Mouse (Mus musculus): ENCODE data around the gene Ppp1r12b. TPM values are rescaled to one million over a fixed set of nuclear protein-coding genes. Genes with fewer than 3 reads are reported as not detected.

Ppp1r12b gene
- polyA plus RNA-seq, 2 experiments, result 9.2 to 11.4 TPM

DNA sequence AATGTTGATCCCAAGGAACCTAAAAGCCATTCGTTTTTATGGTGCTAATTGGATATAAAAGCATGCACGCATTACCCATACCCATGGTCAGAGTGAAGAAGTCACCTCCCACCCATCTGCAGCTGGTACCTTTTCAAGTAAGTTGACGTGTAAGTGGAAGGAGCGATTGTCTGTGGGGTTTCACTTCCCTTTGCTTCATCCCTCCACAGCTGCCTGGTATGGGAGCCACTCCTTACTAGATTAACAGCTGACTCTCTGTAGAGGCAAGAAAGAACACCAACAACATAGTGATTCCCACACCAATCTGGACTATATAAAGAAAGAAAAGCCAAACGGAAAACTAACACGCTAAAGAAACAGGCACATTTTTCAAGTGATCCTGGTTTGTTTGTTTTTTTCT, 83.1 kb downstream of the Ppp1r12b start:
- no peaks in the 10 kb centered on the region for H3K9me3 ChIP-seq (ENCODE audit: control insufficient read depth, low read length)
- no peak for DNase-seq (ENCODE audit: low spot score)
- H3K4me1 ChIP-seq (ENCODE audit: control insufficient read depth, insufficient read depth, low read length), result no peaks in the 10 kb centered on the region
- H3K36me3 ChIP-seq (ENCODE audit: control insufficient read depth, insufficient read depth, low read length), result peaks cover 17% of the 10 kb centered on the region
- no peak for TF ChIP-seq POLR2A (IDR thresholded peaks at IDR 0.05; ENCODE audit: borderline replicate concordance, extremely low read depth, insufficient read depth, insufficient read length)
- 67% methylated on average over 6 of the region's 6 CpGs for WGBS
- H3K27ac ChIP-seq (replicated peaks; ENCODE audit: low read depth, low read length), result no peak overlapping the region
- no peak overlapping the region for H3K9ac ChIP-seq (ENCODE audit: low read depth, low read length, severe bottlenecking)
- no peak overlapping the region for H3K4me2 ChIP-seq (replicated peaks; ENCODE audit: low read depth, low read length, severe bottlenecking)
- no peak for ATAC-seq (ENCODE audit: low FRiP score, low read depth)
- no peak overlapping the region for H3K4me3 ChIP-seq (replicated peaks; ENCODE audit: low read length)
- no peaks in the 10 kb centered on the region for H3K27me3 ChIP-seq (ENCODE audit: control insufficient read depth, insufficient read depth, low read length)

DNA sequence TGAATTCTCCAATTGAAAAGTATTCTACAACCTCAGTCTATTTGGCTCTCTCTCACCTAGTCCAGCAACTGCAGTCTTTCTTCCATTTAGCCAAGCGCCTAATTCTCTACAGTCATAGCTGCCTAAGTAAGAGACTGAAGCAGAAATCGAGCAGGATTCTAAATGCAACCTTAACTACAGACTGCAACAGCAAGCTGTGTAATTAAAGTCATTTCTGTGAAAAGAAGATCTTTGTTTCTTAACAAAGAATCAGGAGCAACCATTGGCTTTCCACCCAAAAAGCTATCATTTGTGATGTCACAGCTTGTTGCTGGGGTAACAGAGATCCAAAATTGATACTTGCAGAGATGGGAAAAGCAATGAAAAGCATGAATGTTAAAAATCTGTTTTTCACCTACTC, 89.3 kb downstream of the Ppp1r12b start:
- ATAC-seq (ENCODE audit: low FRiP score, low read depth), result no peak
- Histone ChIP-seq H3K9me3 (ENCODE audit: control insufficient read depth, low read length) (no peaks in the 10 kb centered on the region), H3K9ac (ENCODE audit: low read depth, low read length, severe bottlenecking) (no peak overlapping the region), H3K27ac (replicated peaks; ENCODE audit: low read depth, low read length) (no peak overlapping the region), H3K36me3 (ENCODE audit: control insufficient read depth, insufficient read depth, low read length) (peaks cover 22% of the 10 kb centered on the region), H3K4me3 (replicated peaks; ENCODE audit: low read length) (no peak overlapping the region), H3K27me3 (ENCODE audit: control insufficient read depth, insufficient read depth, low read length) (no peaks in the 10 kb centered on the region), H3K4me1 (ENCODE audit: control insufficient read depth, insufficient read depth, low read length) (no peaks in the 10 kb centered on the region), H3K4me2 (replicated peaks; ENCODE audit: low read depth, low read length, severe bottlenecking) (no peak overlapping the region)
- TF ChIP-seq POLR2A (IDR thresholded peaks at IDR 0.05; ENCODE audit: borderline replicate concordance, extremely low read depth, insufficient read depth, insufficient read length), result no peak
- 86% methylated on average over 2 of the region's 2 CpGs for WGBS
- no peak for DNase-seq (ENCODE audit: low spot score)

- H3K9me3 ChIP-seq (ENCODE audit: control insufficient read depth, low read length), result no peaks in the 10 kb centered on the region
- H3K4me2 ChIP-seq (replicated peaks; ENCODE audit: low read depth, low read length, severe bottlenecking), result no peak overlapping the region
- H3K27ac ChIP-seq (replicated peaks; ENCODE audit: low read depth, low read length), result no peak overlapping the region
- no peak for TF ChIP-seq POLR2A (IDR thresholded peaks at IDR 0.05; ENCODE audit: borderline replicate concordance, extremely low read depth, insufficient read depth, insufficient read length)
- H3K27me3 ChIP-seq (ENCODE audit: control insufficient read depth, insufficient read depth, low read length), result no peaks in the 10 kb centered on the region
- H3K9ac ChIP-seq (ENCODE audit: low read depth, low read length, severe bottlenecking), result no peak overlapping the region
- H3K4me3 ChIP-seq (replicated peaks; ENCODE audit: low read length), result no peak overlapping the region
- H3K36me3 ChIP-seq (ENCODE audit: control insufficient read depth, insufficient read depth, low read length), result peaks cover 22% of the 10 kb centered on the region
- DNase-seq (ENCODE audit: low spot score) (no peak), ATAC-seq (ENCODE audit: low FRiP score, low read depth) (no peak)
- 67% methylated on average over 6 of the region's 6 CpGs for WGBS
- no peaks in the 10 kb centered on the region for H3K4me1 ChIP-seq (ENCODE audit: control insufficient read depth, insufficient read depth, low read length)
These were observed 90.2 kb downstream of the Ppp1r12b start for GRCm38 (mm10) chr1:134865552-134865951.

DNA sequence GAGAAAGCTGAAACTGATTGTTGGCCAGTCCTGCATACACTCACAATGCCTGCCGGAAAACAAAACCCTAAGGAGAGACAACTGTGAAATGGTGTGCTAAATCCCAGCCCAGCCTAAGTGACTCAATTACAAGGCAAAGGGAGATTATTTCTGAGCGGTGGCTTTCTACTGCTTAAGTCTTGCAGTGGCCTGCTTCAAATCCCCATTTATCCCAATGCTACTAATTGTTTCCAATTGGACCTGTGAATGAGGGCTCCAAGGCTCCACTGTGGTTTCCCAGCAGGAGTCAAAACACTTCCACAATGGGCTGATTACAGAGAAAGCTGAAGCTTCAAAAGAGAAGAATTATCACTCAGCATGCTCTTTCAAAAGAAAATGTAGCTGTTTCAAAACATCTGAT, 95.2 kb downstream of the Ppp1r12b start:
- Histone ChIP-seq H3K4me3 (replicated peaks; ENCODE audit: low read length) (no peak overlapping the region), H3K9ac (ENCODE audit: low read depth, low read length, severe bottlenecking) (no peak overlapping the region), H3K27me3 (ENCODE audit: control insufficient read depth, insufficient read depth, low read length) (no peaks in the 10 kb centered on the region), H3K36me3 (ENCODE audit: control insufficient read depth, insufficient read depth, low read length) (peaks cover 20% of the 10 kb centered on the region), H3K4me2 (replicated peaks; ENCODE audit: low read depth, low read length, severe bottlenecking) (no peak overlapping the region), H3K9me3 (ENCODE audit: control insufficient read depth, low read length) (no peaks in the 10 kb centered on the region), H3K4me1 (ENCODE audit: control insufficient read depth, insufficient read depth, low read length) (no peaks in the 10 kb centered on the region), H3K27ac (replicated peaks; ENCODE audit: low read depth, low read length) (no peak overlapping the region)
- DNase-seq (ENCODE audit: low spot score) (no peak), ATAC-seq (ENCODE audit: low FRiP score, low read depth) (no peak)
- WGBS, result 40% methylated on average over 2 of the region's 2 CpGs
- TF ChIP-seq POLR2A (IDR thresholded peaks at IDR 0.05; ENCODE audit: borderline replicate concordance, extremely low read depth, insufficient read depth, insufficient read length), result no peak

DNA sequence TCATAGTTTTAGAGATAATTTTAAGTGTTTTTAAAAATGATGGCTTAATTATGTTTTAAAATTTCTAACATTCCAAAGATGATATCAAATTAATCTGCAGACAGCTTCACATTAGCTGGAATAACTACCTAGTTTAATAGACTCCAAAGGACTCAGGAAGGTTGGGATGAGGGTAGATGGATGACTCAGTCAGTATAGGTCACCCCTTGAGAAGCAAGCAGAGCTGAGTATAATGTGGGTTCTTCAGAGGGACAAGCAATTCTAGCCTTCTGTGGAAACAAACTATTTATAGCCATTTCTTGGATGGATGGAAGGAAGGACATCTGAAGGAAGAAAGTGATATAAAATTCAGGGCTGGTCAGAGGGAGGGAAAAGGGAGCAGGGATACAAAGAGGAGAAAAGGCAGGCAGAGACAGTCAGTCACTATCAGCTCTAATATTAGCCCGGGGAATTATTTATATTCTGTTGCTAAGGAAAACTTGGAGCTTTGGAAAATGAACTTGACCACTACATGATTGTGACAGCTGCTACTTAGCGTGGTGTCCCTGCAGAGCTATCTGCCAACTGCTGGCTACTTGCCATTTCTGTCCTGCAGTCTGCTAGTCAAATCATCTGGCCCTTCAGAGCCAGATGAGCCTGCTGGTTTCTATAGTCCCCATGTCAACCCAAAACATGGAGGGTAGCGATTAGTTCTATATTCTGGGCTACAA, 97.2 kb downstream of the Ppp1r12b start:
- Histone ChIP-seq H3K4me1 (ENCODE audit: control insufficient read depth, insufficient read depth, low read length) (no peaks in the 10 kb centered on the region), H3K27ac (replicated peaks; ENCODE audit: low read depth, low read length) (no peak overlapping the region), H3K9ac (ENCODE audit: low read depth, low read length, severe bottlenecking) (no peak overlapping the region), H3K36me3 (ENCODE audit: control insufficient read depth, insufficient read depth, low read length) (peaks cover 18% of the 10 kb centered on the region), H3K4me2 (replicated peaks; ENCODE audit: low read depth, low read length, severe bottlenecking) (no peak overlapping the region), H3K9me3 (ENCODE audit: control insufficient read depth, low read length) (no peaks in the 10 kb centered on the region), H3K27me3 (ENCODE audit: control insufficient read depth, insufficient read depth, low read length) (no peaks in the 10 kb centered on the region), H3K4me3 (replicated peaks; ENCODE audit: low read length) (no peak overlapping the region)
- 81% methylated on average over 3 of the region's 3 CpGs for WGBS
- no peak for TF ChIP-seq POLR2A (IDR thresholded peaks at IDR 0.05; ENCODE audit: borderline replicate concordance, extremely low read depth, insufficient read depth, insufficient read length)
- ATAC-seq (ENCODE audit: low FRiP score, low read depth) (peak; percentile 65), DNase-seq (ENCODE audit: low spot score) (peak; percentile 62)
